Mouse (Mus musculus) lung, postnatal 0 days (tissue): ENCODE measurements at regions not wholly inside any gene's neighbourhood (a gene's known extent, or its start where the extent isn't known, plus 50 kb on each side); places are given as distances from the start of the nearest gene placed in this dataset.
"Not testable (repeated sequence)": the region's sequence is repeated elsewhere in the genome, so short reads cannot be mapped to it uniquely, and the experiment has no call there.

Experiments used
- CTCF ChIP-seq: IDR thresholded peaks from 2 replicates; pipeline ENCODE4 v1.5.1; 2016; ENCODE audit warnings: antibody characterized with exemption, mild to moderate bottlenecking
- EP300 ChIP-seq: IDR thresholded peaks from 2 replicates; pipeline ENCODE4 v1.6.1; 2016; ENCODE audit warnings: antibody characterized with exemption, mild to moderate bottlenecking, control low read depth

GRCm38 (mm10) chr8:20529048-20529447 is 85.7 kb upstream of the Gm21119 start:
- TF ChIP-seq CTCF, EP300: not testable (repeated sequence)
